Mouse (Mus musculus) neural tube, embryonic 11.5 days (tissue): Measurements from ENCODE around the gene Slc12a8. TPM values are rescaled to one million over a fixed set of nuclear protein-coding genes. Genes with fewer than 3 reads are reported as not detected.

Source experiments
- ATAC-seq: fragments of 200-750 bp; cut with Nextera tagmentation; 2 replicates; pipeline ENCODE4 v1.8.0; 2017; ENCODE audit warnings: moderate number of reproducible peaks, mild to moderate bottlenecking, moderate TSS enrichment, moderate library complexity; ENCODE audit not compliant: insufficient read depth, low FRiP score, low TSS enrichment
- DNase-seq: peaks from one replicate; pipeline ENCODE4 v3.0.0-alpha.2; 2015; ENCODE audit warnings: low spot score
- H3K27ac ChIP-seq: fragments of 300-500 bp; sonication (generic); 2 replicates; pipeline ENCODE4 v1.5.1; 2014; ENCODE audit warnings: low read depth, mild to moderate bottlenecking, low read length
- H3K27me3 ChIP-seq: fragments of 300-500 bp; sonication (generic); 2 replicates; pipeline ENCODE4 v1.6.1; 2014; ENCODE audit warnings: mild to moderate bottlenecking, low read length, mixed read lengths; ENCODE audit not compliant: control insufficient read depth, insufficient read depth
- H3K36me3 ChIP-seq: fragments of 300-500 bp; sonication (generic); 2 replicates; pipeline ENCODE4 v1.6.1; 2014; ENCODE audit warnings: mild to moderate bottlenecking, low read length, moderate library complexity, mixed read lengths; ENCODE audit not compliant: control insufficient read depth, insufficient read depth
- H3K4me1 ChIP-seq: fragments of 300-500 bp; sonication (generic); 2 replicates; pipeline ENCODE4 v1.6.1; 2014; ENCODE audit warnings: low read length, mixed read lengths; ENCODE audit not compliant: control insufficient read depth, insufficient read depth
- H3K4me2 ChIP-seq: fragments of 300-500 bp; sonication (generic); 2 replicates; pipeline ENCODE4 v1.6.1; 2014; ENCODE audit warnings: low read depth, mild to moderate bottlenecking, moderate library complexity
- H3K4me3 ChIP-seq: fragments of 300-500 bp; sonication (generic); 2 replicates; pipeline ENCODE4 v1.5.1; 2014; ENCODE audit warnings: low read depth, low read length
- H3K9ac ChIP-seq: fragments of 300-500 bp; sonication (generic); 2 replicates; pipeline ENCODE4 v1.6.1; 2014; ENCODE audit warnings: mild to moderate bottlenecking, low read length
- H3K9me3 ChIP-seq: fragments of 300-500 bp; sonication (generic); 2 replicates; pipeline ENCODE4 v1.6.1; 2016; ENCODE audit warnings: low read length; ENCODE audit not compliant: control insufficient read depth
- WGBS: fragments of 180-500 bp; shearing (Covaris S2); extraction: QIAGEN DNeasy Blood & Tissue Kit; methylation state at CpG from one replicate; pipeline ENCODE4 v1.1.7; 2014; 5-methylcytosine and 5-hydroxymethylcytosine counted together
- polyA plus RNA-seq: library from polyadenylated mRNA; unstranded; fragments of >200 nt; fragmentation: Nextera tagmentation; extraction: Ambion mirVana; gene quantifications from 2 replicates; pipeline ENCODE4 v1.2.1, GENCODE M21; 2014

Gene Slc12a8
- polyA plus RNA-seq, 1 experiment from 2014 or later: 0.78 TPM

DNA sequence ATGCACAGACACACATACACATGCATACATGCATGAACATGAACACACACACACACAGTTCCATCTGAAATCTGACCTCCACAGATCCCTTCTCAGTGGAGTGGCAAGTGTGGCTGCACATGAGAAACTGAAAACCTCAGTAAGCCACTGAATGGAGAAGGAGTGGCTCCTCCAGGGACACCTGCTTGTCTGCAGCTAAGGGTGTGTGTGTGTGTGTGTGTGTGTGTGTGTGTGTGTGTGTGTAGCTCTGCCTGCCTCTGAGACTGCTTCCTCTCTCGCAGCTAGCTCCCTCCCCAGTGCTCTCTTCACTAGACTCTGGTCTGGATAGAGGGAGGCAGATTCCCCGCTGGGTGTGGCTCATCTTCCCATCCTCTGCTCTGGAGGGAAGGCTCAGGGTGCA, 92.4 kb downstream of the Slc12a8 start:
- ATAC-seq (no peak), DNase-seq (no peak)
- no peak overlapping the region for H3K4me3 ChIP-seq
- 73% methylated on average over 2 of the region's 2 CpGs for WGBS
- no peak overlapping the region for H3K9ac ChIP-seq
- no peak overlapping the region for H3K27ac ChIP-seq
- H3K4me2 ChIP-seq: no peak overlapping the region
- no peaks in the 10 kb centered on the region; the same call in 1 of the 2 replicates for H3K4me1 ChIP-seq
- H3K27me3 ChIP-seq: no peaks in the 10 kb centered on the region
- no peaks in the 10 kb centered on the region for H3K36me3 ChIP-seq
- no peaks in the 10 kb centered on the region for H3K9me3 ChIP-seq

DNA sequence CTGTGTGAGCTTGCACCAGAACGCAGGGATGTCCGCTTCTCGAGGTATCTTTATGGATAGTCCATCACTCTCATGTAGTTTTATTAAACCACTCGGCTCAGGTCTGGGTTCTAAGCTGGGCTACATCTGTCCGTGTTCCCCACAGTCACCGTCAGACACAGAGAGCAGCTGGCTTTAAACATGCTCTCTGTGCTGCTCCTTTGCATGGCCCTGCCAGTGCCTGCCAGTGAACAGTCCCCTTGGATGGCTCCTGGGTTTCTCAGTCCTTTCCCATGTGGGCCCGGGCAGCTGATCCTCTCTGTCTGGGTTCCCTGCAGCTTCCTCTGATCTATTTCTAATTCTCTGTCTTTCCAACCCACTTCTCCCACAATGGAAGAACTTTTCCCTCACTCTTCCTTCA, 93.3 kb downstream of the Slc12a8 start:
- no peak overlapping the region for H3K4me2 ChIP-seq
- H3K36me3 ChIP-seq: no peaks in the 10 kb centered on the region
- H3K4me3 ChIP-seq: no peak overlapping the region
- ATAC-seq (no peak), DNase-seq (no peak)
- no peaks in the 10 kb centered on the region; the same call in 1 of the 2 replicates for H3K4me1 ChIP-seq
- no peaks in the 10 kb centered on the region for H3K27me3 ChIP-seq
- H3K9me3 ChIP-seq: no peaks in the 10 kb centered on the region
- H3K27ac ChIP-seq: no peak overlapping the region
- no peak overlapping the region for H3K9ac ChIP-seq
- 81% methylated on average over 7 of the region's 7 CpGs for WGBS

GRCm38 (mm10) chr16:33611291-33611690, 94.2 kb downstream of the Slc12a8 start:
- no peak for DNase-seq
- 85% methylated on average over 8 of the region's 8 CpGs for WGBS

DNA sequence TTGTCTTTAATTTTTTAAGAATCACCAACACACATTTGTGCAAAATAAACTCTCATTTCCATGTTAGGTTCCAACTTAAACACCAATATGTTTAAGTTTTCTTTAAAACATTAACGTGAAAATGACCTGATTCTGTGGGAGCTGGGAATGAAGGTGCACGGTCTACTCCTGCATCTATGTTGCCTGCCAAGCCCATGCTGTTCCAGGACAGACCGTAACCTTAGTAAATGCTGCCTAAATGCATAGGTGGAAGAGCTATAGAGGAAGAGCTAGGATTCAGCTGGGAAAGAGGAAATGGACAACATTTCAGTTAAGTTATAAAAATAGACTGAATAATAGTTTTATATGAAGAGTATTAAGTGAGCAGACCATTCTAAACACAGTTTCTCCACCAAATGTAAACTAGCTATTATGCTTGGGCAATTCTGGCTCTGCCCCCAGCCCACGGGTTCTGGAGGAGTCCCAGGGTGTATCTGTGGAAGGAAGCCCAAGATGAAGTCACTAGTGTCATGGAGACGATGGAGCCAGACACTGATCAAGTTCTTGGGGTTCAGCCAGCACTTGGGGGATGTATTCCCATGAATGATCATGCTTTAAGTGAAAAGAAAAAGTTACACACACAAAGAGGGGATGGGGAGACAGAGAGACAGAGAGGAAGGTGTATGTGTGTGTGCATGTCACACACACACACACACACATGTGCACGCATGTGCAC, 95.1 kb downstream of the Slc12a8 start:
- WGBS: 90% methylated on average over 6 of the region's 6 CpGs
- H3K9ac ChIP-seq: no peak overlapping the region

More at GRCm38 (mm10) chr16:33611291-33611690, 94.2 kb downstream of the Slc12a8 start:
- Histone ChIP-seq H3K9me3 (no peaks in the 10 kb centered on the region), H3K4me3 (no peak overlapping the region), H3K4me1 (no peaks in the 10 kb centered on the region; the same call in 1 of the 2 replicates), H3K36me3 (no peaks in the 10 kb centered on the region), H3K9ac (no peak overlapping the region), H3K27ac (no peak overlapping the region), H3K4me2 (no peak overlapping the region), H3K27me3 (no peaks in the 10 kb centered on the region)
- no peak for ATAC-seq

GRCm38 (mm10) chr16:33615986-33616385, 98.9 kb downstream of the Slc12a8 start:
- Histone ChIP-seq H3K9me3 (no peaks in the 10 kb centered on the region), H3K27me3 (no peaks in the 10 kb centered on the region), H3K36me3 (no peaks in the 10 kb centered on the region), H3K27ac (no peak overlapping the region), H3K4me1 (no peaks in the 10 kb centered on the region), H3K4me3 (no peak overlapping the region), H3K9ac (no peak overlapping the region), H3K4me2 (no peak overlapping the region)
- ATAC-seq (no peak), DNase-seq (no peak)
- 41% methylated on average over 3 of the region's 3 CpGs for WGBS

More for the DNA sequence above, 95.1 kb downstream of the Slc12a8 start:
- Histone ChIP-seq H3K27me3 (no peaks in the 10 kb centered on the region), H3K27ac (no peak overlapping the region), H3K36me3 (no peaks in the 10 kb centered on the region), H3K4me1 (no peaks in the 10 kb centered on the region; the same call in 1 of the 2 replicates), H3K4me2 (no peak overlapping the region), H3K9me3 (no peaks in the 10 kb centered on the region), H3K4me3 (no peak overlapping the region)
- ATAC-seq (no peak), DNase-seq (no peak)

DNA sequence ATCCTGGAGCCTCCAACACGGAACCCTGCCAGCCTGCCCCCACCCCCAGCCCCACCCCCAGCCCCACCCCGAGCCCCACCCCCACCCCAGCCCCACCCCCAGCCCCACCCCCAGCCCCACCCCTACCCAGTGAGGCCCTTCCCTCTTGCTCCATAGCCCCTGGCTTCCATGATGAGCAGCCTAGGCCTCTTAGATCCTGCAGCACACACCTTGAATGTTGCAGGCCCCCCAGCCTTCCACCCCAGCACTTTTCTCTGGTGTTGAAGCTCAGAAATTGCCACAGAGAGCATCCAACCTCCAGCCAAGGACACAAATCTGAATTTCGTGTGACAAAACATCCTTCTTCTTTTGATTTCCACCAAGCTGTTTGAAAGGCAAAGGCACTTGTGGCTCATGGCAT, 104.7 kb downstream of the Slc12a8 start:
- Histone ChIP-seq H3K4me3 (no peak overlapping the region), H3K4me1 (no peaks in the 10 kb centered on the region), H3K9me3 (no peaks in the 10 kb centered on the region), H3K27me3 (no peaks in the 10 kb centered on the region), H3K27ac (no peak overlapping the region), H3K9ac (no peak overlapping the region), H3K4me2 (no peak overlapping the region), H3K36me3 (no peaks in the 10 kb centered on the region)
- no peak for DNase-seq
- no peak for ATAC-seq
- WGBS: 50% methylated on average over 3 of the region's 3 CpGs

DNA sequence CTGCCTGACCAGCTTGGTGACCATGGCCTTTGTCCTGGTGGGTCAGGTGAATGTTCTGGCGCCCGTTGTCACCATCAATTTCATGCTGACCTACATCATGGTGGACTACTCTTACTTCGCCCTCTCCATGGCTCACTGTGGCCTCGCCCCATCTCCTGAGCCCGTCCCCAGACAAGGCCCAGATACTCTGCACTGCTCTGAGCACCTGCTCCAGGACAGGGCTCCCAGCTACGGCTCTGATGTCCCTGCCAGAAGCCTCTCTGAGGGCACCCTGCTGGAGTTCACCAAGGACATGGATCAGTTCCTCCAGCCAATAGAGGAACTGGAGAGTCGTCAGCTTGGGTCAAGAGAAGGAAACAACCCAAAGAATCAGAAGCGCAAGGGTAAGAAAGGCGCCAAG, 107.5 kb downstream of the Slc12a8 start:
- H3K4me3 ChIP-seq: no peak overlapping the region
- no peaks in the 10 kb centered on the region for H3K36me3 ChIP-seq
- DNase-seq (no peak), ATAC-seq (no peak)
- no peaks in the 10 kb centered on the region for H3K4me1 ChIP-seq
- H3K9ac ChIP-seq: no peak overlapping the region
- no peaks in the 10 kb centered on the region for H3K9me3 ChIP-seq
- H3K4me2 ChIP-seq: no peak overlapping the region
- H3K27me3 ChIP-seq: no peaks in the 10 kb centered on the region
- no peak overlapping the region for H3K27ac ChIP-seq
- 95% methylated on average over 9 of the region's 9 CpGs for WGBS

DNA sequence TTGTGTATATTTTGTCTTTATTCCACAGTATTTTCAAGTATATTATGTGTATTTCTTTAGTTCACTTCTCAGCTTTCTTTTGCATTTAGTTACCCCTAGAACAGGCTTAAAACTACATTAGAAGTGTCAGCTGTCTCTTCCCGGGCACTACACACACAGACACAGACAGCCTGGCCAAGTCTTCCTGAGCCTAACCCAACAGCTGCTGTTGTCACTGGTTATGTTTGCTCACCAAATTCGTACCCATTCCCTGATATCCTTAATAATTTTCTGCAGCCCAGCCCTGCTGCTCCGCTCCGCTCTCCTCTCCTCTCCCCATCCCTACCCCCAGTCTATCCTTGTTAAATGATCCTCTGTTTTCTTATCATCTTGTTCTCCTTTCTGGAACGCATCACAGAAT, 112.4 kb downstream of the Slc12a8 start:
- no peaks in the 10 kb centered on the region for H3K9me3 ChIP-seq
- H3K36me3 ChIP-seq: no peaks in the 10 kb centered on the region
- H3K4me2 ChIP-seq: no peak overlapping the region
- H3K27ac ChIP-seq: no peak overlapping the region
- H3K4me3 ChIP-seq: no peak overlapping the region
- H3K9ac ChIP-seq: no peak overlapping the region
- no peaks in the 10 kb centered on the region for H3K27me3 ChIP-seq
- no peaks in the 10 kb centered on the region for H3K4me1 ChIP-seq
- ATAC-seq (no peak), DNase-seq (no peak)
- WGBS: 87% methylated on average over 5 of the region's 5 CpGs

GRCm38 (mm10) chr16:33635836-33636595, 118.9 kb downstream of the Slc12a8 start:
- H3K4me2 ChIP-seq: no peak overlapping the region
- DNase-seq: no peak
- H3K36me3 ChIP-seq: no peaks in the 10 kb centered on the region
- H3K27me3 ChIP-seq: no peaks in the 10 kb centered on the region
- ATAC-seq: no peak
- no peak overlapping the region for H3K4me3 ChIP-seq
- WGBS: 86% methylated on average over 12 of the region's 12 CpGs
- no peaks in the 10 kb centered on the region for H3K9me3 ChIP-seq
- H3K4me1 ChIP-seq: no peaks in the 10 kb centered on the region
- H3K9ac ChIP-seq: no peak overlapping the region
- no peak overlapping the region for H3K27ac ChIP-seq
